Mouse (Mus musculus) midbrain, embryonic 12.5 days (tissue): ENCODE measurements at regions not wholly inside any gene's neighbourhood (a gene's known extent, or its start where the extent isn't known, plus 50 kb on each side); places are given as distances from the start of the nearest gene placed in this dataset.

ENCODE experiments used
- ATAC-seq: fragments of 200-750 bp; cut with Nextera tagmentation; 2 replicates; pipeline ENCODE4 v1.8.0; 2017; ENCODE audit warnings: low read depth, moderate TSS enrichment, moderate library complexity; ENCODE audit not compliant: low FRiP score
- H3K27ac ChIP-seq: fragments of 300-500 bp; sonication (generic); replicated peaks from 2 replicates; pipeline ENCODE4 v1.5.1; 2016; ENCODE audit warnings: mild to moderate bottlenecking
- H3K27me3 ChIP-seq: fragments of 300-500 bp; sonication (generic); 2 replicates; pipeline ENCODE4 v1.6.1; 2016; ENCODE audit warnings: mild to moderate bottlenecking
- H3K36me3 ChIP-seq: fragments of 300-500 bp; sonication (generic); 2 replicates; pipeline ENCODE4 v1.6.1; 2016
- H3K4me1 ChIP-seq: fragments of 300-500 bp; sonication (generic); 2 replicates; pipeline ENCODE4 v1.6.1; 2016
- H3K4me2 ChIP-seq: fragments of 300-500 bp; sonication (generic); replicated peaks from 2 replicates; pipeline ENCODE4 v1.6.1; 2016; ENCODE audit warnings: mild to moderate bottlenecking, moderate library complexity
- H3K4me3 ChIP-seq: fragments of 300-500 bp; sonication (generic); 2 replicates; pipeline ENCODE4 v1.5.1; 2016; ENCODE audit warnings: mild to moderate bottlenecking
- H3K9ac ChIP-seq: fragments of 300-500 bp; sonication (generic); replicated peaks from 2 replicates; pipeline ENCODE4 v1.6.1; 2016; ENCODE audit warnings: mild to moderate bottlenecking, moderate library complexity
- H3K9me3 ChIP-seq: fragments of 300-500 bp; sonication (generic); 2 replicates; pipeline ENCODE4 v1.6.1; 2016; ENCODE audit warnings: mild to moderate bottlenecking
- WGBS: fragments of 180-500 bp; shearing (Covaris S2); methylation state at CpG from one replicate; pipeline ENCODE4 v1.1.7; 2016; 5-methylcytosine and 5-hydroxymethylcytosine counted together

DNA sequence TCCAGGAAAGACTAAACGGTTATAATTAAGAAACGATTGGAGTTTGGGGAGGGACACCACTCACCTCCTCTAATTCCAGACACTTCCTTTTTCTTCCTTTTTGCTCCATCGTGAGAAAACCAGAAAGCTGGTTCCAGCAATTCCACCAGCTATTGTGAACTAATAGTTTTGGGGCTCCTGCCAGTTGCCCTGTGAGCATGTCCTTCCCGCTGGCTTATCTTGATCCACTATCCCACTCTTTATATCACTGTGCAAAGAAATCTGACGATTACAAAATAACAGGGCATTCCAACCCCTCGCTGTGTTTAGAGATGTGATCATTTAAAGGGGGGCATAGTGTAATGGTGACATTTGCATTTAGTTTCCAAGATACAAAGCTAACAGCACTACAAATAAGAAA is 130.5 kb upstream of the Nav3 start:
- Histone ChIP-seq H3K27ac (no peak overlapping the region), H3K9ac (no peak overlapping the region), H3K9me3 (no peaks in the 10 kb centered on the region), H3K36me3 (no peaks in the 10 kb centered on the region), H3K4me3 (no peak overlapping the region), H3K4me1 (no peaks in the 10 kb centered on the region), H3K27me3 (no peaks in the 10 kb centered on the region), H3K4me2 (no peak overlapping the region)
- no peak for ATAC-seq
- 82% methylated on average over 6 of the region's 6 CpGs for WGBS

GRCm38 (mm10) chr10:110587529-110587928 is 131.5 kb upstream of the Nav3 start:
- 74% methylated on average over 13 of the region's 13 CpGs for WGBS
- Histone ChIP-seq H3K36me3 (no peaks in the 10 kb centered on the region), H3K4me2 (no peak overlapping the region), H3K4me1 (no peaks in the 10 kb centered on the region), H3K9ac (no peak overlapping the region), H3K27ac (no peak overlapping the region; the same call in 1 of the 2 replicates), H3K27me3 (no peaks in the 10 kb centered on the region), H3K9me3 (no peaks in the 10 kb centered on the region), H3K4me3 (no peak overlapping the region)
- ATAC-seq: no peak

- ATAC-seq: no peak
These were observed 144.4 kb upstream of the Nav3 start for GRCm38 (mm10) chr10:110600352-110600853.

GRCm38 (mm10) chr10:110610336-110610735 is 134.9 kb upstream of the E2f7 start:
- ATAC-seq: no peak
- H3K4me3 ChIP-seq: no peak overlapping the region
- H3K9me3 ChIP-seq: peaks cover 14% of the 10 kb centered on the region; the same call in 1 of the 2 replicates
- WGBS: 79% methylated on average over 9 of the region's 9 CpGs
- H3K4me2 ChIP-seq: no peak overlapping the region
- H3K36me3 ChIP-seq: no peaks in the 10 kb centered on the region
- H3K27ac ChIP-seq: no peak overlapping the region
- H3K4me1 ChIP-seq: no peaks in the 10 kb centered on the region; the same call in 1 of the 2 replicates
- no peak overlapping the region for H3K9ac ChIP-seq
- H3K27me3 ChIP-seq: no peaks in the 10 kb centered on the region

More at GRCm38 (mm10) chr10:110600352-110600853, 144.4 kb upstream of the Nav3 start:
- no peaks in the 10 kb centered on the region for H3K4me1 ChIP-seq
- WGBS: 81% methylated on average over 11 of the region's 11 CpGs
- no peaks in the 10 kb centered on the region for H3K36me3 ChIP-seq
- H3K27me3 ChIP-seq: no peaks in the 10 kb centered on the region
- no peaks in the 10 kb centered on the region for H3K9me3 ChIP-seq
- H3K4me3 ChIP-seq: no peak overlapping the region
- H3K9ac ChIP-seq: no peak overlapping the region
- no peak overlapping the region for H3K27ac ChIP-seq
- no peak overlapping the region for H3K4me2 ChIP-seq

DNA sequence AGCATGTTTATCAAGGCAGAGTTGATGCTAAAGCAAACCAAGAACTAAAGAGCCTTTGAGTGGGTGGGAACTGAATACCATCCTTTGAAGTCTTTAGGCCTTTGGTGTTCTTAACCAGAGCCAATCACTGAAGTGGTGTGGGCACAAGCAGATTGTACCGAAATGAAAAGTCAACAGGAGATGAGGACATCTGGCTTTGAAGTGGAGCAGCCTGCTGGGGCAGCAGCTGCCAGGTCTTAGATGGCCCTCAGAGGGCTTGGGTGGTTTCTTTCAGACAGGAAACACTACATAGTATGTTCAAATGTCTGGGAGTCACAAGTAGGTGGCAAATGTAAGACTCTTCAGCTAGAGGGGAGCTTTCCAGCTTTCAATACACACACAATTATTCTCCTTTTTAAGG is 128.2 kb upstream of the E2f7 start:
- H3K4me1 ChIP-seq: no peaks in the 10 kb centered on the region; the same call in 1 of the 2 replicates
- peaks cover 14% of the 10 kb centered on the region; the same call in 1 of the 2 replicates for H3K9me3 ChIP-seq
- 13% methylated on average over 1 of the region's 1 CpGs for WGBS
- H3K9ac ChIP-seq: no peak overlapping the region
- H3K36me3 ChIP-seq: no peaks in the 10 kb centered on the region
- no peak overlapping the region for H3K4me3 ChIP-seq
- H3K27me3 ChIP-seq: no peaks in the 10 kb centered on the region
- no peak for ATAC-seq
- H3K27ac ChIP-seq: no peak overlapping the region
- no peak overlapping the region for H3K4me2 ChIP-seq

- WGBS: 91% methylated on average over 7 of the region's 7 CpGs
- Histone ChIP-seq H3K27ac (no peak overlapping the region), H3K9me3 (peaks cover 1% of the 10 kb centered on the region; the same call in 1 of the 2 replicates), H3K4me1 (no peaks in the 10 kb centered on the region), H3K9ac (no peak overlapping the region), H3K36me3 (no peaks in the 10 kb centered on the region), H3K27me3 (no peaks in the 10 kb centered on the region), H3K4me3 (no peak overlapping the region), H3K4me2 (no peak overlapping the region)
- ATAC-seq: no peak
These were observed 126.0 kb upstream of the E2f7 start for GRCm38 (mm10) chr10:110619193-110619592.

- Histone ChIP-seq H3K4me1 (no peaks in the 10 kb centered on the region), H3K27ac (no peak overlapping the region), H3K36me3 (no peaks in the 10 kb centered on the region), H3K27me3 (no peaks in the 10 kb centered on the region), H3K4me3 (no peak overlapping the region), H3K9ac (no peak overlapping the region), H3K9me3 (no peaks in the 10 kb centered on the region), H3K4me2 (no peak overlapping the region)
- WGBS: 90% methylated on average over 3 of the region's 3 CpGs
- ATAC-seq: no peak
These were observed 119.6 kb upstream of the E2f7 start for GRCm38 (mm10) chr10:110625644-110626043.

DNA sequence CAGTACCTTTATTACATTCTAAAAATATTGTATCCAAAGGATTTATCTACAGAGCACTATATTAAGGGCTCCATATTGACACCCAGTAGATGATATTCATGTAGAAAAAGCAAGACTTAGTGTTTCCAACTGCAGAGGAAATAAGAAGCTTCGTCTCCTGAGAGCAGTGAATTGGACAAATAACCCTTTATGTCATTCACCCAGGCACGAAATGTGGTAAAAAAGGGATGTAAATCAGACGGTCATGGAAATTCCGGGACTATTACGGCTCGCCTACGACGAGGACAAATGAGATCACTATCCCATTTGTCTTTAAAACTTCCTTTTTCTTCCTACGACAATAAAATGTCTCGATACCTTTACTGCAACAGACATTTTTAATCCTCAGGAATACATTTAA is 104.8 kb upstream of the E2f7 start:
- Histone ChIP-seq H3K4me1 (peaks cover 3% of the 10 kb centered on the region; the same call in 1 of the 2 replicates), H3K4me2 (no peak overlapping the region), H3K9me3 (no peaks in the 10 kb centered on the region), H3K36me3 (no peaks in the 10 kb centered on the region), H3K9ac (no peak overlapping the region), H3K4me3 (no peak overlapping the region), H3K27me3 (no peaks in the 10 kb centered on the region), H3K27ac (no peak overlapping the region)
- peak; percentile 35; the same call in 1 of the 2 replicates for ATAC-seq
- WGBS: 26% methylated on average over 10 of the region's 10 CpGs

GRCm38 (mm10) chr10:110642065-110642690 is 103.1 kb upstream of the E2f7 start:
- no peaks in the 10 kb centered on the region for H3K9me3 ChIP-seq
- peaks cover 3% of the 10 kb centered on the region for H3K4me1 ChIP-seq
- WGBS: 51% methylated on average over 19 of the region's 19 CpGs
- peak overlapping the region; percentile 19 for H3K4me2 ChIP-seq
- H3K9ac ChIP-seq: no peak overlapping the region
- H3K36me3 ChIP-seq: no peaks in the 10 kb centered on the region
- H3K27me3 ChIP-seq: no peaks in the 10 kb centered on the region
- H3K27ac ChIP-seq: no peak overlapping the region
- peak; percentile 86 for ATAC-seq
- no peak overlapping the region for H3K4me3 ChIP-seq

GRCm38 (mm10) chr10:110647603-110648002 is 97.6 kb upstream of the E2f7 start:
- no peak overlapping the region for H3K4me3 ChIP-seq
- no peak overlapping the region for H3K27ac ChIP-seq
- no peak overlapping the region for H3K9ac ChIP-seq
- ATAC-seq: no peak
- H3K4me1 ChIP-seq: no peaks in the 10 kb centered on the region; the same call in none of the 2 replicates
- no peaks in the 10 kb centered on the region for H3K36me3 ChIP-seq
- H3K4me2 ChIP-seq: no peak overlapping the region
- 77% methylated on average over 7 of the region's 7 CpGs for WGBS
- H3K9me3 ChIP-seq: no peaks in the 10 kb centered on the region
- H3K27me3 ChIP-seq: no peaks in the 10 kb centered on the region

DNA sequence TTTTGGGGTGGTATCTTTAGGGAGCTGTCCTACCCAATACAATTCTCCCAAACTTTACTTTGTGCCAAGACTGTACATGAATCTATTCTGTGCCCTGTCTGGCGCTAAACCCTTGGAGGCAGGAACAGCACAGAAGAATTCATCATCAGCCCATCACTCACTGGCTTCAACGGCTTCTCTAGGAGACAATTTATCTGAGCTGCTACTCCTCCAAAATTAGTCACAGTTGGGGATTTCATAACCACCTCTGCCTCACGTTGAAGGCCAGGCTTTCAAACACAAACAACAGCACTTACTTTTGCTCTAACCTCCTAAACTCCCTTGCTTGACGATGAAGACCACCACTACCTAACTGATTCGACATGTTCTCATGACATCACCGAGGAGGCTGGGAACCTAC is 95.1 kb upstream of the E2f7 start:
- no peak overlapping the region for H3K9ac ChIP-seq
- H3K27ac ChIP-seq: no peak overlapping the region
- H3K4me2 ChIP-seq: no peak overlapping the region
- H3K27me3 ChIP-seq: no peaks in the 10 kb centered on the region
- H3K36me3 ChIP-seq: no peaks in the 10 kb centered on the region
- no peak overlapping the region for H3K4me3 ChIP-seq
- WGBS: 76% methylated on average over 6 of the region's 6 CpGs
- H3K4me1 ChIP-seq: no peaks in the 10 kb centered on the region; the same call in 1 of the 2 replicates
- no peaks in the 10 kb centered on the region for H3K9me3 ChIP-seq
- no peak for ATAC-seq

DNA sequence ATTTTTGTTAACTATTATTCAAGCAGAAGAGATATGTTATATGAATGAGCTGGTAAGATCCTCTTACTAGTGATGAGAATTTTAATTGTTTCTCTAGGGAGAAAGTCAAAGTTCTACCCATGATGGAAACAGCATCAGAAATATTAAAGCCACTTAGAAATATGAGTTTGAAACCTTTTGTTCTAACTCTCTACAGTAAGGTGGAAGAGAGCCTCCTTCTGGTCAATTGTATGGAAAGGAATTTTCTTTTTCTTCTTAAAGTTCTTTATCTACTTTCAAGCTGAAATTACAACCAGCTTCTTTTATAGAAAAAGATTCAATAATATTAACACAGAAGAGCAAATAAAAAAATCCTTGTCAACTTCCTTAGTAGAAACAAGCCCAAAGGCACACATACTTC is 94.4 kb upstream of the E2f7 start:
- Histone ChIP-seq H3K4me1 (no peaks in the 10 kb centered on the region; the same call in 1 of the 2 replicates), H3K36me3 (no peaks in the 10 kb centered on the region), H3K27ac (no peak overlapping the region), H3K9me3 (no peaks in the 10 kb centered on the region), H3K4me3 (no peak overlapping the region), H3K27me3 (no peaks in the 10 kb centered on the region), H3K9ac (no peak overlapping the region), H3K4me2 (no peak overlapping the region)
- ATAC-seq: no peak

GRCm38 (mm10) chr10:110654070-110654469 is 91.2 kb upstream of the E2f7 start:
- Histone ChIP-seq H3K9me3 (no peaks in the 10 kb centered on the region), H3K9ac (no peak overlapping the region), H3K27me3 (no peaks in the 10 kb centered on the region), H3K4me3 (no peak overlapping the region), H3K4me2 (no peak overlapping the region), H3K36me3 (no peaks in the 10 kb centered on the region), H3K27ac (no peak overlapping the region), H3K4me1 (no peaks in the 10 kb centered on the region)
- ATAC-seq: no peak
- 88% methylated on average over 6 of the region's 6 CpGs for WGBS
